Mouse (Mus musculus): ENCODE results near the gene Mthfd1l. TPM values are rescaled to one million over a fixed set of nuclear protein-coding genes. Genes with fewer than 3 reads are reported as not detected.
A peak's percentile ranks its signal among the peaks of the same experiment; 100 is the strongest.

Mthfd1l gene
- polyA plus RNA-seq, 1 experiment from 2014 or later, result 11.2 TPM

DNA sequence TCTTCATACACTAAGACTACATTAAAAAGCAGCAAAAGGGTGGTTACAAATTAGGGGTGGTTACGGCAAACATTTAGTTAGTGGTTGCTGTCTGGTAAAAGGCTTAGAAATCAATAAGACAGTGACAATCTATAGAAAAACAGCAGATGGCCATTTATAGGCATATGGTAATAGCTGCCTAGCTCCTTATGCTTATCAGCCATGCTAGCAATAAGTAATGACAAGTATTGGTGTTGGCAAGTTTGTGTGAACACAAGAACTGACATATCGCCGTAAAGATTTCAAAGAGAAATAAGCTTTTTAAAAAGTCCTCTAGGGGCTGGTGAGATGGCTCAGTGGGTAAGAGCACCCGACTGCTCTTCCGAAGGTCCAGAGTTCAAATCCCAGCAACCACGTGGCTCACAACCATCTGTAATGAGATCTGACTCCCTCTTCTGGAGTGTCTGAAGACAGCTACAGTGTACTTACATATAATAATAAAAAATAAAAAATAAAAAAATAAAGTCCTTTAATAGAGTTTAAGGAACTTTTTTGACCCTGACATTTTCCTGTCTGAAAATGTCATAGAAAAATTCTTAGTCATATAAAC, 17.5 kb downstream of the Mthfd1l start:
- no peak for ATAC-seq (ENCODE audit: low FRiP score)
- 98% methylated on average over 6 of the region's 6 CpGs for WGBS
- no peak overlapping the region for H3K9ac ChIP-seq

GRCm38 (mm10) chr10:3993365-3994102, 20.6 kb downstream of the Mthfd1l start:
- H3K9me3 ChIP-seq, result no peaks in the 10 kb centered on the region
- no peak overlapping the region for H3K9ac ChIP-seq
- H3K36me3 ChIP-seq (replicated peaks), result peaks cover 17% of the 10 kb centered on the region
- no peak overlapping the region for H3K4me3 ChIP-seq (replicated peaks)
- no peak overlapping the region for H3K27ac ChIP-seq
- no peaks in the 10 kb centered on the region for H3K4me1 ChIP-seq
- H3K4me2 ChIP-seq, result no peak overlapping the region
- H3K27me3 ChIP-seq, result no peaks in the 10 kb centered on the region
- ATAC-seq (ENCODE audit: low FRiP score), result no peak
- 88% methylated on average over 8 of the region's 8 CpGs for WGBS

More for the DNA sequence above, 17.5 kb downstream of the Mthfd1l start:
- no peaks in the 10 kb centered on the region for H3K4me1 ChIP-seq
- no peaks in the 10 kb centered on the region for H3K27me3 ChIP-seq
- H3K9me3 ChIP-seq, result no peaks in the 10 kb centered on the region
- no peak overlapping the region for H3K4me2 ChIP-seq
- H3K27ac ChIP-seq, result no peak overlapping the region
- H3K36me3 ChIP-seq (replicated peaks), result peaks cover 18% of the 10 kb centered on the region
- H3K4me3 ChIP-seq (replicated peaks), result no peak overlapping the region

DNA sequence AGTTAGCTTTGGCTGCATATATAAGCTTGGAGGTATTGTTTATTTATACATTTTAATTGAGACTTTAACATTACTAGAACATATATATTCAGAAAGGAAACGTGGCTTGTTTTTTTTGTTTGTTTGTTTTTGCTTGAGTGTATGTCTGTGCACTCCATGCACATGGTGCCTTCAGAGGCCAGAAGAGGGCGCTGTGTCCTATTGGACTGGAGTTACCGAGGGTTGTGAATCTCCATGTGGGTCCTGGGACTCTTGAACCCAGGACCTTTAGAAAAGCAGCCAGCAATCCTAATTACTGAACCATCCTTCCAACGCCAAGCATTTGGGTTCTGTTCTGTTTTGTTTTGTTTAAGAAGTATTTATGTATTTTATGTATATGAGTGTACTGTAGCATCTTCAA, 22.4 kb downstream of the Mthfd1l start:
- Histone ChIP-seq H3K36me3 (replicated peaks) (peaks cover 1% of the 10 kb centered on the region), H3K4me1 (no peaks in the 10 kb centered on the region)

GRCm38 (mm10) chr10:3996170-3996876, 23.4 kb downstream of the Mthfd1l start:
- WGBS, result 58% methylated on average over 15 of the region's 15 CpGs
- no peak overlapping the region for H3K4me3 ChIP-seq (replicated peaks)
- H3K4me2 ChIP-seq, result no peak overlapping the region
- no peak overlapping the region for H3K27ac ChIP-seq
- no peaks in the 10 kb centered on the region for H3K27me3 ChIP-seq
- no peaks in the 10 kb centered on the region for H3K4me1 ChIP-seq
- no peaks in the 10 kb centered on the region for H3K9me3 ChIP-seq
- no peaks in the 10 kb centered on the region for H3K36me3 ChIP-seq (replicated peaks)
- no peak overlapping the region for H3K9ac ChIP-seq
- peak; percentile 77 for ATAC-seq (ENCODE audit: low FRiP score)

More for the DNA sequence above, 22.4 kb downstream of the Mthfd1l start:
- Histone ChIP-seq H3K4me3 (replicated peaks) (no peak overlapping the region), H3K9me3 (no peaks in the 10 kb centered on the region), H3K27ac (no peak overlapping the region), H3K4me2 (no peak overlapping the region), H3K9ac (no peak overlapping the region), H3K27me3 (no peaks in the 10 kb centered on the region)
- 82% methylated on average over 4 of the region's 4 CpGs for WGBS
- no peak for ATAC-seq (ENCODE audit: low FRiP score)

DNA sequence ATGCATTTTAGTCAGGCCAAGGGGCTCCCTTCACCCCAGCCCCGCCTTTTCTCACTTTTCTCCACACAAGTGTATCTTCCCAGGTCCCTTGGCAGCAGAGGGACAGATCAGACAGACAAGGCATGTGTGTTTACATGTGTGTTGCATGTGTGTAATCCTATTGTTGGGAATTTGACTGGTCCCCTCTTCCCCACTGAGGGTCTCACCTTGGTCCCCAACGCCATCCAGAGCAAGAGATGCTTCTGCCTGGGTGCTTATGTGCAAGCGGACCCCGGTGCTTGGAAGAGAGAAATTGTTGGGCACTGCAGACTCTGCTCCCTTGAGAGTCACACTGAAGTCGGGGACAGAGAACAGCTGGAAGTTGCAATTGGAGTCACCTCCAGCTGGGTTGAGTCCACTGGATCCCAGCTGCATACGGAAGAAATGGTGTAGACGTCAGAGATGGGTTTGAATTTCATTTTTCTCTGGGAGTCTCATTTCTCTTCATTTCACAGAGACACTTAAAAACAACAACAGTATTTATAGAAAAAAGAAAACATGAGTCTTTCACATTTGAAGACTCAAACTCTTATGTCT, 25.0 kb downstream of the Mthfd1l start:
- 88% methylated on average over 7 of the region's 7 CpGs for WGBS
- H3K4me3 ChIP-seq (replicated peaks), result no peak overlapping the region
- no peak overlapping the region for H3K9ac ChIP-seq
- no peak for ATAC-seq (ENCODE audit: low FRiP score)
- H3K36me3 ChIP-seq (replicated peaks), result no peaks in the 10 kb centered on the region
- no peaks in the 10 kb centered on the region for H3K27me3 ChIP-seq
- H3K27ac ChIP-seq, result no peak overlapping the region
- H3K4me1 ChIP-seq, result no peaks in the 10 kb centered on the region
- H3K9me3 ChIP-seq, result no peaks in the 10 kb centered on the region
- H3K4me2 ChIP-seq, result no peak overlapping the region

- no peak overlapping the region for H3K9ac ChIP-seq
- H3K36me3 ChIP-seq (replicated peaks), result no peaks in the 10 kb centered on the region
- no peak overlapping the region for H3K4me3 ChIP-seq (replicated peaks)
- WGBS, result 89% methylated on average over 5 of the region's 5 CpGs
- H3K9me3 ChIP-seq, result no peaks in the 10 kb centered on the region
- no peak overlapping the region for H3K4me2 ChIP-seq
- H3K27ac ChIP-seq, result no peak overlapping the region
- H3K27me3 ChIP-seq, result no peaks in the 10 kb centered on the region
- ATAC-seq (ENCODE audit: low FRiP score), result no peak
- H3K4me1 ChIP-seq, result no peaks in the 10 kb centered on the region
Measured at GRCm38 (mm10) chr10:4002711-4003110, 29.8 kb downstream of the Mthfd1l start.

- H3K4me1 ChIP-seq, result no peaks in the 10 kb centered on the region
- H3K4me2 ChIP-seq, result no peak overlapping the region
- 85% methylated on average over 7 of the region's 7 CpGs for WGBS
- H3K9ac ChIP-seq, result no peak overlapping the region
- no peak for ATAC-seq (ENCODE audit: low FRiP score)
- no peak overlapping the region for H3K4me3 ChIP-seq (replicated peaks)
- no peaks in the 10 kb centered on the region for H3K27me3 ChIP-seq
- no peaks in the 10 kb centered on the region for H3K9me3 ChIP-seq
- no peak overlapping the region for H3K27ac ChIP-seq
- H3K36me3 ChIP-seq (replicated peaks), result no peaks in the 10 kb centered on the region
Measured at GRCm38 (mm10) chr10:4005191-4005590, 32.3 kb downstream of the Mthfd1l start.

DNA sequence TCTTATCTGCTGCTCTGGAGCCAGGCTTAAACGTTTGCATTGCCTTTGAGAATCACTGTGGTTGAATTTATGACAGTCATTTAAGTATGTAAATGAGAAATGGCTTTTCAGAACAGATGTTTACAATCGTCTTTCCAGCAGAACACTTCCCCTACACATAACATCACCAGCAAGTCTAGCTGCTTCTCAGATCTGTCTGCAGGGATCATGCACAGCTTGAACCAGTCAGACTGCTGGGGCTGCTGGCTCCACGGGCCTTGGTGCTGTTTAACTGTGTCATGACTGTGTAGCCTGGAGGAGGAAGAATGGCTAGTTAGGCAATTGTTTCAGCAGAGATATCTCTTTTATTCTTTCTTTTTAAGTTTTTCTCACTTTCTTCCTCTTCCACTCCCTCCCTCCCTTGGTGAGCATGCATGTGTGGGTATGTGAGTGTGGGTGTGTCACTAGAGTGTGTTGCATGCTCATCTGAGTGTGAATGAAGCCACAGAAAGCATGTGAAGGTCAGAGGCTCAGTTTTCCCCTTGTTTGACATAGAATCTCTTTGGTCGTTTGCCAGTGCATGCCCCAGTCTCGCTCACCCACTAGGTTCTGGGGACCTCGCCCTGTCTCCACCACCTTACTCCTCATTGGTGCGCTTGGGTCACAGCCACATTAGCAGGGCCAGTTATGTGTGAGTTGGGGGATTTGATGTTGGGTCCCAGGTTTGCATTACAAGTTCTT, 33.5 kb downstream of the Mthfd1l start:
- Histone ChIP-seq H3K4me1 (no peaks in the 10 kb centered on the region), H3K9me3 (no peaks in the 10 kb centered on the region), H3K27me3 (no peaks in the 10 kb centered on the region), H3K27ac (no peak overlapping the region), H3K36me3 (replicated peaks) (no peaks in the 10 kb centered on the region), H3K9ac (no peak overlapping the region), H3K4me2 (no peak overlapping the region), H3K4me3 (replicated peaks) (no peak overlapping the region)
- 78% methylated on average over 7 of the region's 7 CpGs for WGBS
- ATAC-seq (ENCODE audit: low FRiP score), result no peak

- Histone ChIP-seq H3K27ac (no peak overlapping the region), H3K27me3 (no peaks in the 10 kb centered on the region), H3K4me3 (replicated peaks) (no peak overlapping the region), H3K4me1 (no peaks in the 10 kb centered on the region), H3K36me3 (replicated peaks) (peaks cover 8% of the 10 kb centered on the region; the same call in 1 of the 2 replicates), H3K9me3 (no peaks in the 10 kb centered on the region), H3K4me2 (no peak overlapping the region), H3K9ac (no peak overlapping the region)
- WGBS, result 90% methylated on average over 14 of the region's 14 CpGs
- ATAC-seq (ENCODE audit: low FRiP score), result no peak
Measured at GRCm38 (mm10) chr10:4022628-4023303, 49.8 kb downstream of the Mthfd1l start.

GRCm38 (mm10) chr10:4026616-4027015, 53.7 kb downstream of the Mthfd1l start:
- H3K4me1 ChIP-seq, result no peaks in the 10 kb centered on the region
- no peak overlapping the region for H3K27ac ChIP-seq
- peaks cover 6% of the 10 kb centered on the region for H3K36me3 ChIP-seq (replicated peaks)
- no peak overlapping the region for H3K4me3 ChIP-seq (replicated peaks)
- no peaks in the 10 kb centered on the region for H3K9me3 ChIP-seq
- no peak overlapping the region for H3K4me2 ChIP-seq
- no peak overlapping the region for H3K9ac ChIP-seq
- 89% methylated on average over 4 of the region's 4 CpGs for WGBS
- ATAC-seq (ENCODE audit: low FRiP score), result no peak
- H3K27me3 ChIP-seq, result no peaks in the 10 kb centered on the region

DNA sequence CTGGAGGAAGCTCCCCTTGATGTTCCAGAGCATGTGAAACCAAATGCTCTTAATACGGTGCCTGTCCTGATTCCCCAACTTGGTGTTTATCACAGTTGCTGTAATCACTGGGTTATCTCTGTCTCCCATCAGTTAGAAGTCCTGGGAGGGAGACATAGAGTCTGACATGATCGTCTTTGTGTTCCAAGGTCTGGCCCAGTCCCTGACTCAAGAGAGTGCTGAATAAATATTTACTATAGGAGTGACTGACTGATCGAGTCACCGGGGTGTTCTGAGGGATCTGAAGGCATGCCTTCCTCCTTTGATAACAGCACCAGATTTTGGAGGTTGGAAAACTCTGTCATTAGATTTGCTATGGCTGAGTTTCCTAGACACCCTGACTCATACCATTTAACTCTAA, 54.5 kb downstream of the Mthfd1l start:
- WGBS, result 88% methylated on average over 4 of the region's 4 CpGs
- Histone ChIP-seq H3K36me3 (replicated peaks) (peaks cover 6% of the 10 kb centered on the region), H3K4me1 (no peaks in the 10 kb centered on the region), H3K9me3 (no peaks in the 10 kb centered on the region), H3K27me3 (no peaks in the 10 kb centered on the region), H3K9ac (no peak overlapping the region), H3K4me3 (replicated peaks) (no peak overlapping the region), H3K27ac (no peak overlapping the region), H3K4me2 (no peak overlapping the region)
- ATAC-seq (ENCODE audit: low FRiP score), result no peak
